Mouse (Mus musculus) cerebellum, postnatal 4 days (tissue): ENCODE results near the gene Rnf186.

Experiments
- DNase-seq, 2 experiments: peaks; one replicate each; pipeline ENCODE4 v3.0.0; 2022; ENCODE audit warnings: low spot score in 2 of 2, mixed read lengths in 1 of 2

Rnf186 gene

GRCm38 (mm10) chr4:138966866-138967265 is at the start of gene Rnf186:
TSS of gene Rnf186 (plus strand) at chr4:138967112.
- DNase-seq, result no peak

DNA sequence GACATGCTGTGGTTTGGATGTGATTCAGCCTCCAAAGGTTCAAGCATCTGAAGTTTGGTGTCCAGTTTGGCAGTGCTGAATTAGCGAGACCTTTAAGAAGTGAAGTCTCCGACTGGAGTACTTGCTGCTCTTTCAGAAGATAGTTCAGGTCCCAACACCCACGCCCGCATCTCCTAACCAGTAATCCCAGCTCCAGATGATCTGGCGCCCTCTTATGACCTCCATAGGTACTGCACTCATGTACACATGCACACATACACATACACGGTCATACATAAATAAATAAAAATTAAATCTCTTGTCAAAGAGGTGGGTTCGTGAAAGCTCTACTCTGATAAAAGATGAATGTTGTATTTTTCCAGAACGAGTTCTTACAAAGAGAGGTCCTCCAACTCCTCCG is 49.6 kb upstream of the Rnf186 start:
- no peak for DNase-seq

DNA sequence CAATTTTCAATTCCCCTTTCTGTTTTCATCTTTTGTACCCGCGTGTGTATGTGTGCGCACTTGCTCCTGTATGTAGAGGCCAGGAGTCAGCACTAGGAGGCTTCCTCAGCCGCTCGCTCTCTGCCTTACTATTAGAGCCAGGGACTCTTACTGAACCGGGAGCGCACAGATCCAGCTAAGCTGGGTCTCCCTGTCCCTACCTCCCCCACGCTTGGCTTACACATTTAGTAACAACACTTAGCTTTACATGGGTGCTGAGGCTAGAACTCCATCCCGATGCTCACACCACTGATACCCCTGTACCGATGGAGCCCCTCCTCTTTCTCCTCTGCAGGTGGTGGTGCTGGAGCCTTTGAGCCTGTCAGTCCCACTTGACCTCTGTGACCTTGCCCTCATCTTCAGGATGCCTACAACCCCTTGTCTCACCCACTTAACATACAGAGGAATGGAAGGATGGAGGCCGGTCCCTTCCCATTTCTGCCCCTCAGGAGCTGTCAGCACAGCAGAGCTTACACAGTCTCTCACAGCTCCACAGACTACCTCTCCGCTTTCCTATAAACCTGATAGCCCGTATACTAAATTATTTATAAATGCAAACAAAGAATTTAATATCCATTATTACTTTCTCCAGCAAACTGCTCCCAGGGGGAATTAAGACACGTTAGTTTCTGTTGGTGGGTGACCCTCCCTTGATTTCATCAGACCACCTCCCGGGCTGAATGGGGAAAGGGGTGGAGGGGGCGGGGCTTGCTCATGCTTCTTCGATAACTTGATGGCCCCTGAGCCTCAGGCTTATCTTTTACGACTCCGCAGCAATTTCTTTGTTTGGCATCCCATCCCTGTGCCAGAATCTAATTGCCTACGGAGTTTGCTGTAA is 45.4 kb upstream of the Rnf186 start:
- DNase-seq, result no peak

GRCm38 (mm10) chr4:138922131-138922459 is 44.8 kb upstream of the Rnf186 start:
- peak; percentile 97 to 98 for DNase-seq

GRCm38 (mm10) chr4:138925561-138925960 is 41.4 kb upstream of the Rnf186 start:
- no peak for DNase-seq

DNA sequence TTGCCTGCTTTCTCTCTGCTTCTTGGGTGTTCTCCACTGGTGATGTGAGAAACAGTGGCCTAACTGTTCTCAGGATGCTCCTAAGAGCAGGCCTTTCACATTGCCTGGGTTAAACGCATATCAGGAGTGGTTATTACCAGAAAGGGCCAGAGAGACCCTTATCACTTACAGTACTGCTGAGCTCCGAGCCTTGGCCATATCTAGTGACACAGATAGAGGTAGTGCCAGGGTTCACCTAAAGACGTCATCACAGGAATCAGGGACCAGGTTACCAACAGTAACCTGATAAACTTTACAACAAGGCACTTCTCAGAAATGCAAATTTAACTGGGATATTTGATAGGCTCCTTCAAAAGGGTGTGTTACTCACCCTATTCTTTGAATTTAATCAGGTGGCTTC is 33.0 kb upstream of the Rnf186 start:
- DNase-seq, result no peak

GRCm38 (mm10) chr4:138934456-138935145 is 32.3 kb upstream of the Rnf186 start:
- DNase-seq, result no peak

- DNase-seq, result no peak
These were observed 28.2 kb upstream of the Rnf186 start for GRCm38 (mm10) chr4:138938495-138939269.

DNA sequence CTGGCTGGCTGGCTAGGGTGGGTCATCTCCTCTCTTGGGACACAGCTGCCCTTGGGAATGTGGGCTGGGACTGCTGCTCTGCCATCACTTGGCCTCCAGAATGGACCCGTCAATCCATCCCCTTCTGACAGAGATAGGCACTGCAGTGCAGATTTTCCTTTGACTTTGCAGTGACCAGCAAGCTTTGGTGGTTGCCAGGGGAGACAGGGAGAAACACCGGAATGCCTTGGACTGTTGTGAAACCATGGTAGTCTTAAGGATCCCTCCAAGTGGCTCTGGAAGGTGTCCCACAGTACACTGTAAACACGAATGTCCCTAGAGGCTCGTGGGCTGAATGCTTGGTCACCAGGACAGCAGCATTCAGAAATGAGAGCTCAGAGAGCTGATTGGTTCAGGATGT is 27.4 kb upstream of the Rnf186 start:
- DNase-seq, result no peak

DNA sequence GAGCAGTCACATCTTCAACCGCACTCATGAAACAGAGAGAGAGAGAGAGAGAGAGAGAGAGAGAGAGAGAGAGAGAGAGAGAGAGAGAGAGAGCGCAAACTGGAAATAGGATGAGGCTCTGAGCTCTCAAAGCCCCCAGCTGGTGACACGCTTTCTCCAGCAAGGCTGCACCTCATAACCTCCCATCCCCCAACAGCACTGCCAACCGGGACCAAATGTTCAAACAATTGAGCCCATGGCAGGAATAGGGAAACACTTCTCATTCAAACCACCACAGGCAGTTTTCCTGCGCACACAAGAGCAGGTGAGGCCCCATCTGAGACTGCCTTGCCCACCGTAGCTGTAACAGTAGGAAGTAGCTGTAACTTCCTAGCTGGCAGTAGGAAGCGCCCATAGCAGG is 25.5 kb upstream of the Rnf186 start:
- no peak for DNase-seq

- DNase-seq, result no peak
These were observed 24.9 kb upstream of the Rnf186 start for GRCm38 (mm10) chr4:138941966-138942365.

- peak in 1 of 2 experiments; percentile 40 for DNase-seq
These were observed 23.2 kb upstream of the Rnf186 start for GRCm38 (mm10) chr4:138943730-138944129.

DNA sequence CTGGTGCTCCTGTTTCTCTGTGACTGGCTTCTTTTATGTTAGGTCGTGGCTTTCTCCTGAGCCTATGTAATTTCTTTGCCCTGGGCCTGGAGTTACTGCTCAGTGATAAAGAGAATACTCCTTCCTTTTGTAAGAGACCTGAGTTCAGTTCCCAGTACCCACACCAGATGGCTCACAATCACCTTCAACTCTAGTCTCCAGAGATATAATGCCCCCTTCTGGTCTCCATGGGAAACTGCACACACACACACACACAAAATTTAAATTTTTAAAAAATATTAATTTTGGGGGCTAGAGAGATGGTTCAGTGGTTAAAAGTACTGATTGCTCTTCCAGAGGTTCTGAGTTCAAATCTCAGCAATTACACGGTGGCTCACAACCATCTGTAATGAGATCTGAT is 18.7 kb upstream of the Rnf186 start:
- no peak for DNase-seq

- no peak for DNase-seq
These were observed 8.3 kb upstream of the Rnf186 start for GRCm38 (mm10) chr4:138958612-138959011.

- no peak for DNase-seq
These were observed 7.8 kb upstream of the Rnf186 start for GRCm38 (mm10) chr4:138959120-138959519.

DNA sequence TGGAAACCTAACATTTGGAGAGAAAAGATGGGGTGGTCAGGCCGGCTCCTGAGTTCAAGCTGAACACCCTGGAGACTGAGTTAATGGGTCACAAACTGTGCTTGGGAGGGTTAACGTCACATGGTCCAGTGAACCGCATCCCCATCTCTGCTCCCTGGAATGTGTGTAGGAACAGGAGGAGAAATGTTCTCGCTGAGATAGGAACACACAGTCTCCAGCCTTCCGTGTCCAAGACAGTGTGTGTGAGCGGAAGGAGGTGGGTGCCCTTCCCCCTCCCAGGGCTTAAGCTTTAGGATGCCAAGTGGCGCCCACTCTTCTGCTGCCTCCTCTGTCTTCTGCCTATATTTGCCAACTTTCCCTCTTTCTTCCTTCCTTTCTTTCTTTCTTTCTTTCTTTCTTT is 7.0 kb upstream of the Rnf186 start:
- no peak for DNase-seq

DNA sequence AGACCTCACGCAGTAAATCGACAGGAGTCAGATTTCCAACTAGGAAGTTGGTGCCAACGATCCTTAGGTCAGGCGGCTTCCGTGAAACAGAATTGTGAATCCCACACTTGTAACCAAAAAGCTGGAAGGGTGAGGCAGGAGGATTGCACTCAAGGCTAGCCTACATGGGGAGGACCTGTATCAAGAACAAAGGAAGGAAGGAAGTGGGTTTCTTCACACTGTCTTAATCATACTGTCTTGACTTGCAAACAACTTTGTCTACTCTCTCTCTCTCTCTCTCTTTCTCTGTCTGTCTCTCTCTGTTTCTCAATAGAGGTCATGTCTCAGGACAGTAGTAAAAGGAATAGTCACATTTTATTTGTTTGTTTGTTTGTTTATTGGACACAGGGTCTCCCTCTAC is 4.2 kb upstream of the Rnf186 start:
- no peak for DNase-seq

DNA sequence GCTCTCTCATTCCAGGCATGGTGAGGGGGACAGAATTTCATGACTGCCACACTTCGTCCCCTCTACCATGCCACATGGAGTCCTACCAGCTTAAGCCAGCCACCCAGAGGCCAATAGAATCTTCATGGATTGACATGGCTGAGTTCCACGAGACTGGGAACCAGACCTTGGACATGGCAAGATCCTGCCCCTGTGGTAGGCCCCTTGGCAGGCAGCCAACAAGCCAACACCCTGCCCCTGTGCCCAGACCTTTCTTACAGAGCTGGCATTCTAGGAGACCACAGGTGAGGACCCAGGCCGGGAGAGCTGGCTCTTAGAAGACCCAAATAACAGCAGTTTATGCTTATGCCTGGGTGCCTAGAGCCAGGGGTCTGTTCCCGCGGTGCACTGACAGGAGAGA is 1.0 kb upstream of the Rnf186 start:
- DNase-seq, result no peak

DNA sequence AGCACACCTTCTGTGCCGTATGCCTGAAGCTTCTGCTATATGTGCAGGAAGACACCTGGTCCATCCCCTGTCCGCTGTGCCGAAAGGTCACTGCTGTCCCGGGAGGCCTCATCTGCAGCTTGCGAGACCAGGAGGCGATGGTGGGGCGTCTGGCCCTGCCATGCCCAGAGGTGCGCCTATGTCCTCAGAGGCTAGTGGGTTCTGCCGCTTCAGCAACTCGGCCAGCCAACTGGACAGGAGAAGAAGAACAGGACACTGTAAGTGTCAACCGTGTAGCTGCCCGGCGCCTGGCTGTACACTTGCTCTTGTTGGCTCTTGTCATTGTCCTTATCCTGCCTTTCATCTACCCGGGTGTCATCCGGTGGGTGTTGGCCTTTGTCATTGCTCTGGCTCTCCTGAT is 573 bp downstream of the Rnf186 start:
- DNase-seq, result no peak

- DNase-seq, result no peak
These were observed 2.1 kb downstream of the Rnf186 start for GRCm38 (mm10) chr4:138968772-138969556.

GRCm38 (mm10) chr4:138969736-138970135 is 2.8 kb downstream of the Rnf186 start:
- no peak for DNase-seq

- no peak for DNase-seq
These were observed 4.5 kb downstream of the Rnf186 start for GRCm38 (mm10) chr4:138971371-138971770.
